Mouse (Mus musculus) mouse embryonic stem cell (cell line): ENCODE data around the gene Mia2.

Experiments used
- in situ Hi-C, 2 experiments: fragments of 300-500 bp; cut with MboI; formaldehyde crosslinking; loops; 1 replicate in 1 of 2; 3 replicates in 1 of 2; pipeline ENCODE4 v1.14.3; 2019 to 2020; ENCODE audit warnings: low sequenced_read_pairs in 2 of 2, low pct_unique_long_range_greater_than_20kb in 1 of 2, mixed read lengths in 1 of 2; ENCODE audit not compliant: unreplicated experiment in 1 of 2

Gene Mia2

DNA sequence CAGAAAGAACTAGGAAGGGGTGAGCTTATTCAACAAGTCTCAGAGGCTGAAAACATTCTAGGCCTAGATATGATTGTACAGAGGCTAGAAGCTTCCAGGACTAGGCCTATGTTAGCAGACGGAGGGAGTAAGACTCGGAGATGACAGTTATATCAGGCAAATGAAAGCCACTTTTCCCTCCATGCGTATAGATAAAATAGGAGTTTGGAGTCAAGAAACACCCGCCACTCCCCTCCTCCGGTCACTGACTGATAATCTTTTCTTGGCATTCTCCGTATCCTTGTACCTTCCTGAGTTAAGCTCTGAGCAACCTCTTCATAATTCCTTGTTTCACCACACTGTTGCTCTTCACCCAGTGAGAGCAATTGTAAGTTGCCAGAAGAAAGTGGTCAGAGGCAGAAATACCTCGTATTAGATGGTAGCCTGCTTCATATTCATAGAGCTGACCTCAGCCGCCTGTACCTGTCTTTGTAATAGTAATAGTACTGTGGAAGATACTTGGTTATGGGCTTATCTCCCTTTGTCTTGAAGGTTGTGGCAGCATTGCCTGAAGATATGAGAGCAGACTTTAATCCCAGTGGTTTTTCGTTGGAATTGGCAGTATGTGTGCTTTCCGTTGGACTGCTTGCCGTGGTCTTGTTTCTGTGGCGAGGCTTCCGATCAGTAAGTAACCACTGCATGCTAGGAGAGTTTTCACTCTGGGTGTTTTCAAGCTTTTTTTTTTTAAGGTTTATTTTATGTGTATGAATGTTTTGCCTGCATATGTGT is 40.1 kb downstream of the Mia2 start:
- in situ Hi-C loops: no loop called here

GRCm38 (mm10) chr12:59137031-59137430 is 41.4 kb downstream of the Mia2 start:
- in situ Hi-C loops: no loop called here

DNA sequence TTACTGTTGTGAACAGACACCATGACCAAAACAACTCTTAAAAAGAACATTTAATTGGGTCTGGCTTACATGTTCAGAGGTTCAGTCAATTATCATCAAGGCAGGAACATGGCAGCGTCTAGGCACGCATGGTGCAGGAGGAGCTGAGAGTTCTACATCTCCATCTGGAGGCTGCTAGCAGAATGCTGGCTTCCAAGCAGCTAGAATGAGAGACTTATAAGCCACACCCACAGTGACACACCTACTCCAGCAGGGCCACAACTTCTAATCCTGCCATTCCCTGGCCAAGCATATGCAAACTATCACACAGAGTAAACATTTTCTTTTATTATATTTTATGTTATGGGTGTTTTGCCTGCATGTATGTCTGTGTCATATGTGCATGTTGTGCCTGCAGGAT is 43.8 kb downstream of the Mia2 start:
- in situ Hi-C loops: no loop called here

DNA sequence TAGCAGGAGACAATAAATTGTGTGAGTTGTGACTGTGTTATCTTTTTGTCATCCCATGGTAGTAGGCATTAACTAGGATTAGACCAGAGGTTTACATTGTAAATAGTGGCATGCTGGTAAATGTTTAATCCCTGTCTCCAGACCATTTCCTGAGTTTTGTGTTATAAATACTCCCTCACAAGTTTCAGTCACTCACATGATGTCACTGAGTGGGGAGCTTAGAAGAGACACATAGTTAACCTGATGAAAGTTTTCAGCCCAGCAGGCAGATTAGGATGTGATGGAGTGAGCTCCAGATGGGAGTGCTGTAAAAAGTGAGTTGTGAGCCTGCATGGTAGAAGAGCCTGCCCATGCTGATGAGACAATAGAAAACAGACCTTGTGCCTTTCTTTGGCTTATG is 49.5 kb downstream of the Mia2 start:
- in situ Hi-C loops: no loop called here

- in situ Hi-C loops: no loop called here
Observed at GRCm38 (mm10) chr12:59149691-59150090, 54.1 kb downstream of the Mia2 start.

GRCm38 (mm10) chr12:59161091-59161490 is 65.5 kb downstream of the Mia2 start:
- in situ Hi-C loops: no loop called here

- in situ Hi-C loops: no loop called here
Observed at GRCm38 (mm10) chr12:59162797-59163196, 67.2 kb downstream of the Mia2 start.

GRCm38 (mm10) chr12:59164522-59164921 is 68.9 kb downstream of the Mia2 start:
- in situ Hi-C loops: no loop called here

GRCm38 (mm10) chr12:59166557-59166956 is 71.0 kb downstream of the Mia2 start:
- in situ Hi-C loops: no loop called here

DNA sequence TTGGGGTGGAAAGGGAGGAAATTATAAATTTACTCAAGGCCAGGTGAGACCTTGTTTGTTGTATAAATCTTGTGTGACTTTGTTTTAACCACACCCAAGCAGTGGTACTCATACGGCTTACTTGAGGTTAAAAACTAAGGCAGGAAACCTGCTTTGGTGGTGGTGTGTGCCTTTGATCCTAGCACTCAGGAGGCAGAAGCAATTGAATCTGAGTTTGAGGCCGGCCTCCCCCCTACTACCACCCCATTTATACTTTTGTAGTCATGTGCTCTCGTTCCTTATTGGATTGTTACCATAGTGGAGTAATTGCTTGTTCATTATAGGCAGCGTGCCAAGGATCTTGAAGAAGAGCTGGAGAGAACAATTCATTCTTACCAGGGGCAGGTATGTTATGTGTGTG is 74.3 kb downstream of the Mia2 start:
- in situ Hi-C loops: no loop called here

GRCm38 (mm10) chr12:59177814-59178213 is 82.2 kb downstream of the Mia2 start:
- in situ Hi-C loops: no loop called here

- in situ Hi-C loops: no loop called here
Observed at GRCm38 (mm10) chr12:59188086-59188682, 92.6 kb downstream of the Mia2 start.

DNA sequence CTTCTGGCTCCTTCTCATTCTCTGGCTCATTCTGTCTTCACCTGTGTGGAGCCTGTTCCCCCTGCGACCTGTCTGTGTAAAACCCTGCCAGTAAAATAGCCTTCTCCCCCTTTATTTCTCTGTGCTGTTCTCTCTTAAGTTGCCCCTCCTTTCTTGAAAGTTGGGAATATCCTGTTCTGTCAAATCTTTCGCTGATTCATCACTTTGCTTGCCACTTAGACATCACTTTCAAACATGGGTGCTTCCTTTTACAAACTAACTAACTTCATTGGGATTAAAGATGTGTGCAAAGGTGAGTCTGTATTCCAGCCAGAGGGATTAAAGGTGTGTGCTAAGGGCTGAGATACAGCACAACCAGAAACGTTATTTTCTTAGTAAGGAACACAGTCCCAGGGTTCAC is 98.0 kb downstream of the Mia2 start:
- in situ Hi-C loops: no loop called here

- in situ Hi-C loops: no loop called here
Observed at GRCm38 (mm10) chr12:59194341-59195003, 98.9 kb downstream of the Mia2 start.

DNA sequence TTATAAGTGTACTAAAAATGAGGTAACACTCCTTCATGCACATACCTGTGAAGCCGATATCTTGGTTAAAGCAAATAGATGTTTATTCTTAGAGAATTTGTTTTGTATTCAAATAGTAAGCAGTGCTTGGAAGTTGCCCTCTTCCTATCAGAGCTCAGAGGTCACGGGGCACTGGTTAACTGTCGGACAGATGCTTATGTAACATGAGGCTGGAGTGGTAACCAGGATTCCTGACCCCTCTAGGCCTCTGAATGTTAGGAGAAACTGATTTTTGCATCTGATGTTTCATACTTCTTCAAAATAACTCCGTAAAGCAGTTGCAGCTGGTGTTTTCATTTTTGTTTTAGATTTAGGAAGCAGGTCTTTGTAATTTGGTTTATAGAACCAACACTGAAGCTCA is 99.5 kb downstream of the Mia2 start:
- in situ Hi-C loops: no loop called here

DNA sequence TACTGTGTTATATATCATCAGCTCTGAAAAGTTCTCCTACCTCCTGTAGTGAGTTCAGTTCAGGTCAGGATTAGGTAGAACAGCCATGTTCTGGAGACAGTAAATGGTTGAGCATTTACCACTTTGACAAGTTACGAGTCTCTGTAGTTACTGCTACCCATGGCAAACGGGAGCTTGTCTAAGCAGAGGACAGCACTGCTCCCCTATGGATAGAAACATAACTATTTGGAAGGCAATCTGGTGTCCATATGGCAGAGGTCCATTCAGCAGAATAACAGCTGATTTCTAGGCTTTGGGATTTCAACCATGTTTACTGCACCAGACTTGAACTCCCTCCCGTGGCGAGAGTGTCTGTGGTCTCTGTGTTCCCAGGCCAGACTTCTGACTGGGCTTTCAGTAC is 100.3 kb downstream of the Mia2 start:
- in situ Hi-C loops: no loop called here

- in situ Hi-C loops: no loop called here
Observed at GRCm38 (mm10) chr12:59198750-59199149, 103.2 kb downstream of the Mia2 start.

DNA sequence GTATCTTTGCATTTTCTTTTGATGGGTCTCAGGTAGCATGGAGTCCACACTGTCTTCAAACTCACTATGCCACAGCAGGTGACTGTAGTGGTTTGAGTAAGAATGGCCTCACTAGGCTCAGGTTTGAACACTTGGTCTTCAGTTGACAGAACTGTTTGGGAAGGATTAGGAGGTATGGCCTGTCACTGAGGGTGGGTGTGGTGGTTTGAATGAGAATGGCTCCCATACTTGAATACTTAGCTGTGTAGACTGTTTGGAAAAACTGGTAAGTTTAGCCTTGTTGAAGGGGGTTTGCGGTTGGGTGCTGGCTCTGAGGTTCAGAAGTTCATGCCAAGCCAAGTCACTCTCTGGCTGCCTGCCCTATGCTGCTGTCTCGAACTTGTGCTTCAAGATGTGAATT is 103.8 kb downstream of the Mia2 start:
- in situ Hi-C loops: no loop called here

GRCm38 (mm10) chr12:59205571-59205970 is 110.0 kb downstream of the Mia2 start:
- in situ Hi-C loops: no loop called here
